Mouse (Mus musculus) liver, postnatal 0 days (tissue): ENCODE measurements at regions not wholly inside any gene's neighbourhood (a gene's known extent, or its start where the extent isn't known, plus 50 kb on each side); places are given as distances from the start of the nearest gene placed in this dataset.

Experiments used
- CTCF ChIP-seq: sonication (generic); IDR thresholded peaks from 2 replicates; pipeline ENCODE4 v1.5.1; 2016; ENCODE audit warnings: antibody characterized with exemption, low read depth
- EP300 ChIP-seq: IDR thresholded peaks from 2 replicates; pipeline ENCODE4 v1.6.1; 2016; ENCODE audit warnings: antibody characterized with exemption, low read depth, mild to moderate bottlenecking

- TF ChIP-seq CTCF, result no peak
- no peak for TF ChIP-seq EP300
Measured at GRCm38 (mm10) chr17:47179410-47179809, 169.1 kb upstream of the Ubr2 start.
